Mouse (Mus musculus): ENCODE results near the gene Il1b.

DNA sequence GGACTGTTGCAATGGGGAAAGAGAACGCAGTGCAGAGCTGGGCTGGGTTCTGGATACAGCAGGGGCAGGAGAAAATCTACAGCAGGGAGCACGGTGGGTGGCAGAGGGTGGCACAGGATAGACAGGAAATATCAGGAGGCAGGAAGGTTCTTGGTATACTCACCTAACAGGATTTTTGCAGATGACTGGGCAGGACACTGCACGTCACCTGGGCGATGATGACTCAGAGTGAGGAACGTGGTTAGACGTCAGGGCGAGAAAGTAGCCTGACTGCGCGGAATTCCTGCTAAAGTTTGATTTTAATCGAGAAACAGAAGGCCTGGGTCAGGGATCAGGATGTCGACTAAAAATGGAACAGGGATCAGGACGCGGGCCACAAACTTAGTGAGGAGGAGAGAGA lies 36.7 kb upstream of the Il1b start:
- TF ChIP-seq CTCF (conservative IDR thresholded peaks at IDR 0.05; ENCODE audit: insufficient read depth, insufficient read length, low read depth, low read length) (no peak), POLR2A (IDR thresholded peaks at IDR 0.05; ENCODE audit: low read depth, low read length) (no peak)

All from kidney, adult 2 months (tissue).